Mouse (Mus musculus): Measurements from ENCODE around the gene Dscam.

The Dscam gene

DNA sequence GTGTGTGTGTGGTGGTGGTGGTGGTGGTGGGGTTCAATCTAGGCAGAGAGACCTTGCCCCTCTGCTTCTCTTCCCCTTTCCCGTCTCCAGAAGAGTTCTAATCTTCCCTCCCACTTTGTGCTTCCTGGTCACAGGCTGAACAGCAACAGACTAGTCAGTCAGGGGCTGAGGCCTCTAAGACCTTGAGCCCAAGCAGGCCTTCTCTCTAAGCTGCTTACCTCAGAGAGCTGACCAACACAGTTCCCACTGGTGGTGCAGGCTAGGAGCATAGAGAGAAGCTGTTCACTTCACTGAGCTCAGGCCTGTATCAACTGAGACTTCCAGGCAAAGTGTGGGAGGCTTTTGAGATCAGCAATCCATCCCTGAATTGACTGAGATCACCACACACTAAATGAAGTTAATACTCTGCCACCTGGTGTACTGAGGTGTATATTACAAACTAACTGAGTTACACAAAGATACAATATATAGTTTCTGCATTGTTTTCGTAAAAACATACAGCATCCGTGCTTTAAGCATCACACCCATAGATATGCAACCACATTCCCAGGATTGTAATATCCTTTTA is 153.3 kb downstream of the Dscam start:
- DNase-seq (ENCODE audit: low spot score in 2 of 2) = no peak

DNA sequence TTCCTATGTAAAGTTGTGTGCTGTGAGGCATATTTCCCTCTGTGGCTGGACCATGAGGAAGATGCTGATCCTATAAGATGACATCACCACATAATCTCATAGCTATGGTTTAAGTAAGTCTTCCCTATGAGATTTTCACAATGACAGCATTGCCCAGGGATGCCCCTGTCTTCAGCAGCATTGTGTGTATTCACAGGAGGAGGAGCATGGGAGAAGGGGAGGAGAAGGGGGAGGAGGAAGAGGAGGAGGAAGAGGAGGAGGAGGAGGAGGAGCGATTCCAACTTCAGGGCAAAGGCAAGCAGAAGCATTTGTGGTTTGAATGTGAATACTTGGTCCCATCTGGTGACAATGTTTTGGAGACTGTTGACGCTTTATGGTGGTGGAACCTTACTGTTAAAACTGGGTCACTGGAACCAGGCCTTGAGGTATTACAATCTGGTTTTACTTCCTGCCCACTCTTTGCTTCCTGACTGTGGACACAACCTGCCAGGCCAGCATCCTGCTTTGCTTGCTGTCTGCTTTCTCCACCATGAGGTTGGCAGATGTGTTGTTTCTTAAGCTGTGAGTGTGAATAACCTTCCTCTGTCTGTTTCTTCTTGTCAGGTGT is 154.2 kb downstream of the Dscam start:
- no peak for DNase-seq (ENCODE audit: low spot score in 2 of 2)

DNA sequence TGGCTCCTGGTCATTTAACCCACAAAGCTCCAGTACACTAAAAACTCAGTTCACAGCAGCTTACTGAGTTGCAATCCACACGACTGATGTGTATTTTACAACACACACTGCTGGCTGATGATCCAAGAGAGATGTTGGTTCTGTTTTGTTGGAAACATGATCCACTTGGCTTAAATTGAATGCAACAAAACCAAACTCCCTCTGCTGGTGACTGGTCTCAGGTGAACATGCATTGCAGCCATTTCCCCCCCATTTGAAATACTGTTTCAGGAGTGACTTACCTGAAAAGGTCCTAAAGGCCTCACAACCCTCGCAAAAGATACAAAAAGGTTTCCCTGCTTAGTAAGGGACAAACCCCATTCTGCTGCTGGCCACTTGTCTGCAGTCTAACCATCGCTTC is 156.2 kb downstream of the Dscam start:
- no peak for DNase-seq (ENCODE audit: low spot score in 2 of 2)

DNA sequence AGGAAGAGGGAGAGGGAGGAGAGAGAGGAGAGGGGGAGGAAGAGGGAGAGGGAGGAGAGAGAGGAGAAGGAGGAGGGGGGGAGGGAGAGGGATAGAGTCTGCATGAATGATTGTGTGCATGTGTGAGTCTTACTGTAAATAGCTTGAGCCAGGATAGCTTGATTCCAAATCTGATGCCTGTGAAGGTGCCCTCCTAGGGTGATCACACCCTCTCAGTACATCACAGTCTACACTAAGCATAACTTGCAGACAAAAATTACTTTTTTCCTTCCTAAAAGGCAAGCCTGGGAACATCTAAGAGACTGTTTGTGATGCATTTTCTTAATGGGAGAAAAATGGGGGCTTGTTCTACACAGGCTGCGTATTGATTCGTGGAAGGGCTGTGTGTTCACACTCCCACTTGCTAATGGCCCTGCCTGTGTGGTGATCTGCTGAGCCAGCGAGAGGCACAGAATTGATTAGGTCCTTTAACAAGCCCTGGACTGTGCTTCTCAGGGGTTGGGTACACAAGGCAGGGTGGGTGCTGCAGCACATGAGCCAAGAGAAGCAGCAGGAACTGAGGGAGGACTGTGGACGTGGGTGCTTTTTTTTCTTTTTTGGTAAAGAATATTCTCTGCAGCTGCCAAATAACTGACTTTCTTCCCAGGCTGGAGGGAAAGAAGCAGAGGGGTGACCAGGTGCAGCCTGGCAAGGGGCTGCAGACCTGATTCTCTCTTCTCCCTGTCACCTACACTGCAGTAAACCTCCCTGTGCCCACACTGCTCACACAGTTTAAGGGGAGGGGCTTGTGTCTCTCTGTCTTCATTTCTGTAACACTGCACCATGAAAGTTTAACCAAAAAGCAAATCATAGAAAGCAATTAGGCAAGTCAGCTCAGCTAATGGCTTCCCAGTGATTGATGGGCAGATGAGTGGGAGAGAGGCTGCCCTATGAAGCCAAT is 161.2 kb downstream of the Dscam start:
- DNase-seq (ENCODE audit: low spot score in 2 of 2) = peak in 1 of 2 experiments; percentile 39

DNA sequence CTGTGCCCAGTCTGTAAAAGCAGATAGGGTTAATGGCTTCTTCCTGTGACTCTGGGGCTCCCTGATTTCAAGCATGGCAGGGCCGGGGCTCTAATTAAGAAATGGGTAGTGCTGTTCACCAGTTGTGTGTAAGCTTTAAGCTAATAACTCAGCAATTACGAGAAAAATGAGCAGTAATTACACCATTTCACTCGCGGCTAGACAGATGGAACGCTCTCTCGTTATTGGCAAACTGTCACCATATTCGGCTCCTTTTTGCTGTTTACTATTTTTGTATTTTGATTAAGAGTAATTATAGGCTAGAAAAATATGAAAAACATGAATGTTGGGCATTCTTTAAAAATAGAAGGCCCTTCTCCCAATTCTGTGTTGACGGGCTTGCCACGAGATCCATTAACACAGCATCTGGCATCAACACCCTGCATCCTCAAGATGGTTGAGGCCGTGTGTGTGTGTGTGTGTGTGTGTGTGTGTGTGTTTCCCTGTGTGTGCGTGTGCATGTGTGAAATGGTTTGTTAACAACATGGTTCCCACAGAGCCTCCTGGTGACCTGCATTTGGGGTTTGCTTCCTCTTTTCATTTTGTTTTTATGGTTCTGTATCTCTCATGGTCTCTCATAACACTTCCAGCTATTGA is 162.5 kb downstream of the Dscam start:
- no peak for DNase-seq (ENCODE audit: low spot score in 2 of 2)

DNA sequence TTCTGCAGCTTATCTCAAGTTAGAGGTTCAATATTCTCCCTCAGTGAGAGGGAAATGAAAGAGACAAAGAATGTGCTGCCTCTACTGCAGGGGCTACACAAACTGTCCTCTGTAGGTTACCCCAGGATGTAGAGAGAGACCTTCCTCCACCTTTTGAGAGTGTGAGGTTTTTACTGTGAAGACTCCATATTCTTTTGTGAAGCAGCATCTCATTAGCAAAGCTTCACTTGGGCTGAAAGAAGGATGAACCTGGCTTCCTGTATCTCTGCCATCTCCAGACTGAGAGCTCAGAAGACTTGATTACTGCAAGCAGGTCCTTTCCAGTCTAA is 163.7 kb downstream of the Dscam start:
- no peak for DNase-seq (ENCODE audit: low spot score in 2 of 2)

DNA sequence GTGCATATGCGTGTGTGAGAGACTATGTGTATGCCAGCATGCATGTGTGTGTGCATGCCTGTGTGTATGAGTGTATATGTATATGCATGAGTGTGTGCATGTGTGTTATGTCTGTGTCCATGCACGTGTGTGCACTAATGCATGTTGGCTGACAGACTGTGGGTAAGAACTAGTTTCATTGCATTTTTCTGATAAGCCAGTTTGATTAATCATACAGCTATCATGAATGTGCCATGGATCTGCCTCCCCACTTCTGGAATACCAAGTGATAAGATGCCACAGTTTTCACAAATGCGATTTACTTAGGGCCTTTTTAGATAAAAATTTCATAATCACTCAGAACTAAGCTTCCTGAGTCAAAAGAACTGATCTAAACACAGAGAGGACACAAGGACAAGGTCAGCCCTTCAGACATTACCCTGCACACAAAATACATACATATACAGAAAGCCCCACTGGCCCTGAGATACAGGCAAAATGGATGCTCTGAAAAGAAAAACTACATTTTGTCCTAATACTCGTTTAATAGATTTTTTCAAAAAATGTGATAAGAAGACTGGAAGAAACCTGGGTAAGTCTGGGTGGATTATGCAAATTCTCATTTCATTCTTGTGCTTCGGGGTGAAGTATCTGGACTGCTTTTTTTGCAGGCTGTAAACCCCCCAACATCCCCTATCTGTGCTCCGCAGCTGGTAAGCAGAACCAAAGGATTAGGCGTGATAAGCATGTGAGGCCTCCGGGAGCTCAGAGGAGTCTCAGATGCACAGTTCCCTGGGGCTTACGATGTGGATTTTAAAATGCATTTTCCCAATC is 164.3 kb downstream of the Dscam start:
- no peak for DNase-seq (ENCODE audit: low spot score in 2 of 2)

DNA sequence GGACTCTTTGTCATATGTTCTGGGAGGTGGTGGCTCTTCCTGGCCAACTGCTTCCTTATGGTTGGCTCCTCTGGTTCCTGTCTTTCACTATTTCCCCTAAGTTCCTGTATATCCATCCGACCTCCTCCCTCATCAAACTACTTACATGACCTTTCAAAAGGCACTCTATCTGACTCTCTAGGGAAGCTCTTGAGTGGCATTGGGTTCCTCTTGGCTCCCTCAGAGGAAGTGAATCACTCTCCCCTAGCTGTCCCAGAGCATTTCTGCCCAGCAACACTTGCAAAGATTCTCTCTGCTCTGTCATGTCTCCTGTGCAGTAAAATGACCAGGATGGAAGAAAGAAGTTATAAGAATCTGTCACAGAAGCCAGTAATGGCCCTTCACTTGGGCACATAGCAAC is 166.6 kb downstream of the Dscam start:
- no peak for DNase-seq (ENCODE audit: low spot score in 2 of 2)

DNA sequence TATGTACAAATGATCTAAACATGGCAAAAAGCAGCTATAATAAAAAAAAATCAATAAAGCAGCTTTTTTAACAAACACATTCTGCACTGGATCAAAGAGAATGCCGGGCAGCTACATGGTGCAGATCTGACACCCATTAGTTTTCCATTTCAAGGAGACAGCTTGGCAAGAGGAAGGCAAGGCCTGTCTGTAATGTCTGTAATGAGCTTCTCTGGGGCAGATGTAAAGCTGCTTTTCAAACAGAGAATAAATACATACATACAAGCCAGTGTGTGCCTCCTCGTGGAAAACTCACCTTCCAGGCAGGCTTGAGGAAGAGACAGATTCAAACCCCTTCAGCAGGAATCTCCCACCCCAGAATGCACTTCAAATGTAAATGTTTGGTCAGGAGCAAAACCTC is 167.7 kb downstream of the Dscam start:
- DNase-seq (ENCODE audit: low spot score in 2 of 2) = no peak

DNA sequence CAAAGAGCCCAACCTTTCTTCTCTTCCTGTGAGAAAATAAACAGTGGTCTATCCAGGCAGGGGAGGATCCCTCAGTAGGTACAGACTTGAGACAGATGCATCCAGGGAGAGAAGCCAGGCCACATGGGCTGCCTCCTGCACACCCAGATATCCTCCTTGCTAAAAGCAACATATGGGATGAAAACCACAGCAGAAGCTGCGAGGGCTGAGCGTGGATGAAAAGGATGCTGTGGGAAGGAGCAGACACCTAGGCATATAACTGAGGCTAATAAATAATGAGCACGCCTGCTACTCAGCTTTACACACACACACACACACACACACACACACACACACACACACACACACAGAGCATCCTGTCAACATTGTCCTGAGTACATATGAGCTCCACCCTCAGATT is 168.4 kb downstream of the Dscam start:
- peak; percentile 51 to 88 for DNase-seq (ENCODE audit: low spot score in 2 of 2)

DNA sequence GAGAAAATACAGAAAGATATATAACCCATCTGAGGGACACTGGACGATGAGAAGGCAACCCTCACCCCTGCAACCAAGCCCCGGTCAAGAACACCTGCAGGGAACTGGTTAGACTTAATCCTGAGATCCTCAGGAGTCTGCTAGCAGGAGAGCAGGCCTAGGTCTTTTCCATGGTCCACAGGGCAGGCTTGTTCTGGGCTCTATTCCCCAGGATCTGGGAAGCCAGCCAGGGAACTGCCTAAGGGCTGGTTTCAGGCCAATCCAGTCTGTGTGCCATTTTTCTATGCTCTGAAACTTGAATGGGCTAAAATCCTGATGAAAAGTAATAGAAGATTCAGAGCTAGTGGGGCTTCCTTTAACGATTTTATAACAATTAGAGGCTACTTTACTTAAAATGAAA is 173.7 kb downstream of the Dscam start:
- peak in 1 of 2 experiments; percentile 67 for DNase-seq (ENCODE audit: low spot score in 2 of 2)

DNA sequence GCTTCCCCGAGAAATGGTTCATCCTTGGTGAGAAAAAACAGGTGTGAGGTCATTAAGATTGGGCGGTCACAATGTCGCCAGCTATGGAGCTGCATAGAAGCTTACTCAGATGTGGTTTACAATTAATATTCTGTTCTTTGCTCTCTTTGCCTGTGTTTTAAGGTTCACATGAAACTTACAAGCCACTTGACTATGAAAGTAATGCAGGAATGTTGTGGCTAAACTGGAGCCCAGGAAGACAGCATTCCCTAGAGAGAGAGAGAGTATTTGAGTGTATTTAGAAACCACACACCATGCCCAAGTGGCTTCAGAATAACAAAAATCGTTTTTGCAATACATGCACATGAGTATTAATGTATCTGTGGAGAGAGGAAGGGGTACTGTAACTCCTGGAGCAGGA is 174.7 kb downstream of the Dscam start:
- DNase-seq (ENCODE audit: low spot score in 2 of 2) = no peak

DNA sequence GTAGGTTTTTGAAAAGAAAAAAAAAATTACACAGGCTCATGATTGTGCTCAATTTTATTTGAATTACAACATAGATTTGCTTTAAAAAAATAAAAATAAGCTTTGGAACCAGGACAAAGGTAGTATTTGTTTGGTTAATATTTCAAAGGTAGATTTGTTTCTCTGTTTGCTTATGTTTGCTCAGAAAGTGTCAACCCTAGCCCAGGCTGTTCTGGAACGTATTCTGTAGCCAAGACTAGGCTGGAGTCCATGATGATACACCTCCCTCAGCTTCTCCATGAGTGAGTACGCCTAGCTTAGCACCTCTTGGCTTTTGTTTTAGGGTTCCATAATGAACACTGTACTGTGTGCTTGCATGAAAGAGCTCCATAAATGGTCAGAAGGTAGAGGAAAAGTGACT is 183.2 kb downstream of the Dscam start:
- DNase-seq (ENCODE audit: low spot score in 2 of 2) = no peak

DNA sequence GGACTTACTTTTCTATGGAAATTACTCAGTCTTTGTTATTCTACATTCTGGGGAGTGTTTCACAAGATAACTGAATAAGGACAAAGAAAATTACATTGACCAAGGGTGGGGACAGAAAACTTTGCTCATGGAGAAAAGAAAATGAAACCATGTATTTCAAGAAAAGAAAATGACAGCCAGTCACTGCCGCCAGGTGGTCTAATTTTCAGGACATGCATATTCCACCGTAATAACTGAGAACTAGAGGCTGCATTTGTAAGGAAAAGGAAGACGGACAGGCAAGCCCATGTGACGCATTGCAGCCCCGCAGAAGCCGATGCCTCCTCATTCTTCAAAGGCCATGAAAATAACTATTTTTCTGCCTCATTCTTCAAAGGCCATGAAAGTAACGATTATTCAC is 197.3 kb downstream of the Dscam start:
- DNase-seq (ENCODE audit: low spot score in 2 of 2) = no peak

DNA sequence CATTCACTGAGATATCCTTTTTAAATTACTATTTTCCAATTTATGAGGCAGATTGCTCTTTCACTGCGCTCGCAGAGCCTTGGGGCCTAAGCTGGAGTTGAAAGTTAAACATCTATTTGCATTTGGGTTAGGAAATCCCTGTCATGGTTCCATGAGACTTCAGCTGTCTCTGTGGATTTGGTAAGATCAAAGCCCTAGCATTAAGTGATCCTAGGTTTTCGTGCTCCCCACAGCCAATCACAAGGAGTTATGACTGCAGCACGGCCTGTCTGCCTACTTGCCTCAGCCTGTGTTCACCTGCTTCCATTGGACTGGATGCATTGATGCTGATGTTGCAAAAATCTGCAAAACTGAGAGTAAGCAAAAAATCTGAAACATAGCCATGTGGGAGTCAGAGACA is 198.8 kb downstream of the Dscam start:
- DNase-seq (ENCODE audit: low spot score in 2 of 2) = no peak

DNA sequence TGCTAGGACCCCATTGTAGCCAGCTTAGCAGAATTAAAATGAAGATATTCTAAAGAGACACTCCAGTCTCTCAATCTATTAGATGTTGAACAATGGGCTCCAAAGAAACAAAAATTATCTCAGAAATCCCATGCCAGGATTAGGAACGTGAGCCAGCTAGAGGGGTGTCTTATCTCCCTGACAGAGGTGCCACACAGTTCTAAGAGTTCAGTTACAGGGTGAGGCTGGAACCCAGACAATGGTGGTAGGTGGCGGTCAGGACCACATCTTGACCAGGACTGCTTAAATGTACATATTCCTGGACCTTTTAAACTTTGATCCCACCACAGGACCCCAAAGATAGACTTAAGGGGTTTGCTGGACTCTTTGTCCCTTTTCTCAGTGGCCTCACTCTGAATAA is 200.1 kb downstream of the Dscam start:
- no peak for DNase-seq (ENCODE audit: low spot score in 2 of 2)

DNA sequence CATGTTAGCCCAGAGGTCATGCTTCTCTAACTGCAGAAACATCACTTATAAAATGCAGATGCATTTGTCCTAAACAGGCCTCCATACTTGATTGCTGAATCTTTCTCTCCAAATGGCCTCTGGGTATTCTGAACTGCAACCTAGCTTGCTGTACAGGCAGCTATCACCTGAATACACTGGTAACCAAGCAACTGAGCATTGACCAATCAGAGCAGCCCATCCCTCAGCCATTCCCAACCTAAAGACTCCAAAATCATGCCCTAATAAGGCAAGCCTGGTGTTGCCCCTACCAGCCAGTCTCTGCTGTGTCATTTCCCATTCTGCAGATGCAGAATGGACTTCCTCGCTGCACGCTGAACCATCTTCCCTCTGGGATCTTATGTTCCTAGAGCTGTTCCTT is 200.9 kb downstream of the Dscam start:
- DNase-seq (ENCODE audit: low spot score in 2 of 2) = peak in 1 of 2 experiments; percentile 9

DNA sequence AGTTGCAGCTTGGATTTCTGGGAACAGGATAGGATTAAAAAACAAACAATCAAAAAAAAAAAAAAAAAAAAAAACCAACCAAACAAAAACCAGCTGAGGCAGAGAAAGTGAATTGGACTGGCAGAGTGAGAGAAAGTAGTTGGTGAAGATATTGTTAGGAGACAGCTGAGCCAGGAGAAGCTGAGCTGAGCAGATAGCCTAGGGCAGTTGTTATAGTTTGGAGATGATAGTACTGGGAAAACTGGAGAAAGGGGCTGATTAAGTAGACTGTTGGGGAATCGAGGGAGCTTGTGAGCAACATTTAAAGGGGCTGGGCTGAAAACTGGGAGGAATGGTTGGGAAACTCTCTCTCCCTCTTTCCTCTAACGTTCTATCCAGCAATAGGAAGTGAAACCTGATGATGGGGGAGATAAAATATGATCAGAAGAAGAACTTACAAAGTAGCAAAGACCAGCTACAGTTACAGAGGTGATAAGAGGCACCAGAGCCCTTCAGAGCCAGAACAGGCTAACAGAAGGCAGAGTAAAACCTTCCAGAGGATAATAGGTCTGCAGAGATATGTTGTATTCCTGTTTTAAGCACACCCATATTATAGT is 201.6 kb downstream of the Dscam start:
- DNase-seq (ENCODE audit: low spot score in 2 of 2) = no peak

DNA sequence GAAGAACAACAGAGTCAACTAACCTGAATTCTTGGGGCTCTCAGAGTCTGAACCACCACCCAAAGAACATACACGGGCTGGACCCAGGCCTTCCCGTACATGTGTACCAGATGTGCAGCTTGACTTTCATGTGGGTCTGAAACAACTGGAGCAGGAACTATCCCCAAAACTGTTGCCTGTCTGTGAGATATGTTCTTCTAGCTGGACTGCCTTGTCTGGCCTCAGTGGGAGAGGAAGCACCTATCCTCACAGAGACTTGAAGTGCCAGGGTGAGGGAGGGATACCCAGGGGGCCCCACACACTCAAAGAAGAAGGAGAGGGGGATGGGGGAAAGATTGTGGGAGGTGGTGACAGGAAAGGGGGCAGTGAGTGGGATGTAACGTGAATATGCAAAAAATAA is 210.9 kb downstream of the Dscam start:
- DNase-seq (ENCODE audit: low spot score in 2 of 2) = no peak

DNA sequence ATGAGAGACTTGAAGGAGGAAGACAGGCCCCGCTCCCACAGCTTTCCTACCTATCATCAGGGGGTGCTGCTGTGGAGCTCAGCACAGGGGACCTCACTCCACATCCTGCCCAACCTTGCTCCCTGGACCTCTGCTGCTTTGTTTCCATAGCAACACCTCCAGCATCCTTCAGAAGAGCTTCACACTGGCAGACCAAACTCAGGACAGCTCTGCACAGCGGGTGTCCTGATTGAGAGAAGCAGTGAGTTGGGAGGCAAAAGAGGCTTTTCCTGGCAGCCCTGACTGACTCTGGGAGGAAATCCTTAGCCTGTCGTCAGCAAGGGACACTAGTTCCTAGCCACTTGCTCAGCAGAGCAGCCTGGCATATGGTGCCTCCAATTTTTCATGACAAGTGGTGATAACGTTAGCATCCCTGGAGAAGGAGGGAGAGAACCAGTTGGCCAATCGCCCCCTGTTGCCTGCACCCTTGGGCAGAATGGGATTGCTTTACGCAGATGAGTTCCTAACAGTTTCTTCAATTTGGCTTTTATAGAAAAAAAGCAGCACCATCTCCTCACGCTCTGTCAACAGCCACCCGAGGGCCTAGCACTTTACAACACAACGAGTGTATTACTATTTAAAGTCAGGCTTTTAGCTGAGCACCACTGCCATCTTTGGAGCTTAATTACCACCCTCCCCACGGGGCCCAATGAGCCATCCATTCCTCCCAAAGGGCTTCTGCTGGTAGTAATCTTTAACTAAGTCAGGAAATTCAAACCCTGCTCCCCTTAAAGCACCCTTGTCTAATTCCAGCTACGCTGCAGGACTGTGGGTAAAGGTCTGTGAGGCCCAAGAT is 224.9 kb downstream of the Dscam start:
- DNase-seq (ENCODE audit: low spot score in 2 of 2) = no peak

DNA sequence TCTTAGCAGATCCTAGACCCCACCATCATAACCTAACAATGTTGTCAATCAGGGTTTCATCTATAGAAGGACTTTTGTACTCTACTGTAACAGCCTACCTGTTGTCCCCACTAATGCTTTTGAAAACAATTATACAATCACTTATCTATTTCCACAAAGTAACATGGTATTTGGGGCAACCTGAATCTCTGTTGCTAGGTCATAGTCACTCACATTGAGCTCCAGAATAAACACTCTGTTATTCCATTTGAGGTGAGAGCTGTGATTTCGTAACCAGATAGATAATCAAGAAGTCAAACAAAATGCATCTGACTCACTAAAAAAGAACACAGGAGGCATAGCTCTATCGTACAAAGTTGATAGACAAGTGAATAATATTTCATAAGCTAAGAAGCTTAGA is 226.9 kb downstream of the Dscam start:
- no peak for DNase-seq (ENCODE audit: low spot score in 2 of 2)
